Mouse (Mus musculus): ENCODE results near the gene Gm14325. TPM values are rescaled to one million over a fixed set of nuclear protein-coding genes. Genes with fewer than 3 reads are reported as not detected.
"Not testable (repeated sequence)": the region's sequence is repeated elsewhere in the genome, so short reads cannot be mapped to it uniquely, and the experiment has no call there.

The Gm14325 gene
- not detected in 2 replicates for polyA plus RNA-seq (2012)

- H3K36me3 ChIP-seq (ENCODE audit: control insufficient read depth); H3K9me3 ChIP-seq (ENCODE audit: control insufficient read depth, low read length); H3K27me3 ChIP-seq (ENCODE audit: control insufficient read depth); H3K4me1 ChIP-seq (ENCODE audit: control insufficient read depth): not testable (repeated sequence)
- peak within 1 kb of the TSS; percentile 46 for H3K4me3 ChIP-seq (replicated peaks)
These were observed at the start of gene Gm14325 for GRCm38 (mm10) chr2:177839901-177840663. Gm14325 (minus strand) TSS chr2:177840336.

GRCm38 (mm10) chr2:177887743-177888142 is 47.6 kb upstream of the Gm14325 start:
- not testable (repeated sequence) for H3K27me3 ChIP-seq (ENCODE audit: control insufficient read depth); H3K4me1 ChIP-seq (ENCODE audit: control insufficient read depth); H3K4me3 ChIP-seq (replicated peaks); H3K36me3 ChIP-seq (ENCODE audit: control insufficient read depth); H3K9me3 ChIP-seq (ENCODE audit: control insufficient read depth, low read length)

- H3K27me3 ChIP-seq (ENCODE audit: control insufficient read depth); H3K4me3 ChIP-seq (replicated peaks); H3K4me1 ChIP-seq (ENCODE audit: control insufficient read depth); H3K9me3 ChIP-seq (ENCODE audit: control insufficient read depth, low read length); H3K36me3 ChIP-seq (ENCODE audit: control insufficient read depth): not testable (repeated sequence)
These were observed 22.1 kb upstream of the Gm14325 start for GRCm38 (mm10) chr2:177862254-177862653.

GRCm38 (mm10) chr2:177843666-177844065 is 3.5 kb upstream of the Gm14325 start:
- H3K4me1 ChIP-seq (ENCODE audit: control insufficient read depth); H3K9me3 ChIP-seq (ENCODE audit: control insufficient read depth, low read length); H3K4me3 ChIP-seq (replicated peaks); H3K27me3 ChIP-seq (ENCODE audit: control insufficient read depth); H3K36me3 ChIP-seq (ENCODE audit: control insufficient read depth): not testable (repeated sequence)

- H3K36me3 ChIP-seq (ENCODE audit: control insufficient read depth), result not testable (repeated sequence)
These were observed 3.4 kb downstream of the Gm14325 start for GRCm38 (mm10) chr2:177836756-177837155.

GRCm38 (mm10) chr2:177835733-177836536 is 4.2 kb downstream of the Gm14325 start:
- H3K4me1 ChIP-seq (ENCODE audit: control insufficient read depth); H3K9me3 ChIP-seq (ENCODE audit: control insufficient read depth, low read length); H3K27me3 ChIP-seq (ENCODE audit: control insufficient read depth); H3K36me3 ChIP-seq (ENCODE audit: control insufficient read depth); H3K4me3 ChIP-seq (replicated peaks): not testable (repeated sequence)

More at GRCm38 (mm10) chr2:177836756-177837155, 3.4 kb downstream of the Gm14325 start:
- not testable (repeated sequence) for H3K27me3 ChIP-seq (ENCODE audit: control insufficient read depth); H3K4me3 ChIP-seq (replicated peaks); H3K4me1 ChIP-seq (ENCODE audit: control insufficient read depth); H3K9me3 ChIP-seq (ENCODE audit: control insufficient read depth, low read length)

- H3K27me3 ChIP-seq (ENCODE audit: control insufficient read depth); H3K4me3 ChIP-seq (replicated peaks); H3K4me1 ChIP-seq (ENCODE audit: control insufficient read depth); H3K9me3 ChIP-seq (ENCODE audit: control insufficient read depth, low read length); H3K36me3 ChIP-seq (ENCODE audit: control insufficient read depth): not testable (repeated sequence)
These were observed 18.2 kb downstream of the Gm14325 start for GRCm38 (mm10) chr2:177821952-177822351.

GRCm38 (mm10) chr2:177806170-177806569 is 34.0 kb downstream of the Gm14325 start:
- not testable (repeated sequence) for H3K36me3 ChIP-seq (ENCODE audit: control insufficient read depth); H3K4me1 ChIP-seq (ENCODE audit: control insufficient read depth); H3K4me3 ChIP-seq (replicated peaks); H3K27me3 ChIP-seq (ENCODE audit: control insufficient read depth); H3K9me3 ChIP-seq (ENCODE audit: control insufficient read depth, low read length)

GRCm38 (mm10) chr2:177787351-177787750 is 52.8 kb downstream of the Gm14325 start:
- not testable (repeated sequence) for H3K27me3 ChIP-seq (ENCODE audit: control insufficient read depth); H3K36me3 ChIP-seq (ENCODE audit: control insufficient read depth); H3K4me3 ChIP-seq (replicated peaks); H3K4me1 ChIP-seq (ENCODE audit: control insufficient read depth); H3K9me3 ChIP-seq (ENCODE audit: control insufficient read depth, low read length)

Other genes with a start within 250 kb of the Gm14325 start
- gene Gm14322, start 81.0 kb downstream of the Gm14325 start, polyA plus RNA-seq (2012), result not detected in 2 replicates
- not detected in 2 replicates for gene Gm14327, start 56.8 kb upstream of the Gm14325 start, polyA plus RNA-seq (2012)
- not detected in 2 replicates for gene Zfp972, start 85.3 kb upstream of the Gm14325 start, polyA plus RNA-seq (2012)
- not detected in 2 replicates for gene Gm14326, start 117.0 kb upstream of the Gm14325 start, polyA plus RNA-seq (2012)
- not detected in 2 replicates for gene Zfp971, start 182.9 kb upstream of the Gm14325 start, polyA plus RNA-seq (2012)
- gene Zfp931, start 238.1 kb upstream of the Gm14325 start, polyA plus RNA-seq (2012), result 0.05 TPM in 1 of 2 replicates, not detected in the other